19 mouse cellular contexts compared by ENCODE assay signal in the genomic region with DNA sequence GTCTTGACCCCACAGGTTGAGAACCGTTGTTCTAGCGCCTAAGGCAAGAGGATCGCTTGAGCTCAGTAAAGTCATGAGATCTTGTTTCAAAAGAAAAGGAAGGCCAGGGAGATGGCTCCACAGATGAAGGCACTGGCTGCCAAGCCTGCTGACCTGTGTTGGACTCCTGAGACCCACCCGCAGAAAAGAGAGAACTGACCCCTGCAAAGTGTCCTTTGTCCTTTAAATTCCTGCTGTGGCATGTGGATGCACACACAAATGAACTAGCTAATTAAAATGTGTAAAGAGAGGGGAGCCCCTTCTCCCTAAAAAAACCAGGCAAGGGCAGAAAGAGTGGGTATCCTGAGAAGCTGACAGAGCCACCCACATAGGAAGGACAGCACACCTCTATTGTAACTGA. TPM values are rescaled to one million over a fixed set of nuclear protein-coding genes. Genes with fewer than 3 reads are reported as not detected.
DNase-seq lines count a peak whose midpoint lies in the region; ATAC-seq and TF ChIP-seq lines count a peak whose summit lies in the region.
"Had no signal": no experiment of that assay in that cellular context is flagged by ENCODE, and none has a peak within 500 bp of the region (broad histone marks: within the 10 kb centered on the region; RNA-seq: fewer than 3 reads in every experiment).

No protein-coding gene starts in this region.

- 64% methylated on average over 4 of the region's 4 CpGs for WGBS in liver, embryonic 16.5 days (ENCODE audit: insufficient replicate concordance)
- WGBS in liver, embryonic 11.5 days = 80% methylated on average over 4 of the region's 4 CpGs
- WGBS in midbrain, embryonic 11.5 days = 39% methylated on average over 4 of the region's 4 CpGs
- WGBS in midbrain, postnatal 0 days = 39% methylated on average over 4 of the region's 4 CpGs
- WGBS in kidney, embryonic 16.5 days = 28% methylated on average over 4 of the region's 4 CpGs
- 24% methylated on average over 4 of the region's 4 CpGs for WGBS in forebrain, embryonic 13.5 days

- no peaks in the 10 kb centered on the region for H3K4me1 ChIP-seq in liver, embryonic 16.5 days (ENCODE audit: control insufficient read depth, low read depth, low read length)
- no peaks in the 10 kb centered on the region for H3K4me1 ChIP-seq in liver, embryonic 11.5 days (replicated peaks; ENCODE audit: control insufficient read depth, insufficient read depth, low read length)
- H3K4me1 ChIP-seq in midbrain, embryonic 11.5 days (ENCODE audit: control insufficient read depth, insufficient read depth, low read length) = peaks cover 3% of the 10 kb centered on the region; the same call in 1 of the 2 replicates
- H3K4me1 ChIP-seq in midbrain, postnatal 0 days (ENCODE audit: insufficient read depth, low read length) = no peaks in the 10 kb centered on the region
- H3K4me1 ChIP-seq in kidney, embryonic 16.5 days (ENCODE audit: insufficient read depth, low read length) = no peaks in the 10 kb centered on the region
- H3K4me1 ChIP-seq in forebrain, embryonic 13.5 days = no peaks in the 10 kb centered on the region
- H3K4me1 ChIP-seq: hindbrain, embryonic 15.5 days; limb, embryonic 15.5 days; neural tube, embryonic 12.5 days had no signal

- H3K27me3 ChIP-seq in liver, embryonic 16.5 days (ENCODE audit: control insufficient read depth, insufficient read depth, low read depth, low read length) = no peaks in the 10 kb centered on the region
- peaks cover 8% of the 10 kb centered on the region; the same call in 1 of the 2 replicates for H3K27me3 ChIP-seq in liver, embryonic 11.5 days (replicated peaks; ENCODE audit: control insufficient read depth, insufficient read depth, low read length)
- no peaks in the 10 kb centered on the region for H3K27me3 ChIP-seq in midbrain, embryonic 11.5 days (ENCODE audit: control insufficient read depth, insufficient read depth, low read length)
- no peaks in the 10 kb centered on the region for H3K27me3 ChIP-seq in midbrain, postnatal 0 days (ENCODE audit: insufficient read depth, low read length)
- no peaks in the 10 kb centered on the region for H3K27me3 ChIP-seq in kidney, embryonic 16.5 days (ENCODE audit: insufficient read depth, low read length)
- peaks cover 7% of the 10 kb centered on the region; the same call in 1 of the 2 replicates for H3K27me3 ChIP-seq in forebrain, embryonic 13.5 days
- H3K27me3 ChIP-seq: hindbrain, embryonic 15.5 days; limb, embryonic 15.5 days; neural tube, embryonic 12.5 days had no signal

- H3K9me3 ChIP-seq in liver, embryonic 16.5 days (replicated peaks; ENCODE audit: control insufficient read depth, low read length) = no peaks in the 10 kb centered on the region
- no peaks in the 10 kb centered on the region for H3K9me3 ChIP-seq in liver, embryonic 11.5 days (ENCODE audit: control insufficient read depth, low read length)
- no peaks in the 10 kb centered on the region for H3K9me3 ChIP-seq in midbrain, embryonic 11.5 days (ENCODE audit: control insufficient read depth, low read length)
- H3K9me3 ChIP-seq in midbrain, postnatal 0 days (ENCODE audit: low read length) = no peaks in the 10 kb centered on the region
- H3K9me3 ChIP-seq in kidney, embryonic 16.5 days (ENCODE audit: low read length) = no peaks in the 10 kb centered on the region
- H3K9me3 ChIP-seq in forebrain, embryonic 13.5 days (replicated peaks) = no peaks in the 10 kb centered on the region
- H3K9me3 ChIP-seq: hindbrain, embryonic 15.5 days; limb, embryonic 15.5 days; midbrain, embryonic 10.5 days; neural tube, embryonic 12.5 days had no signal

- TF ChIP-seq CTCF in midbrain, postnatal 0 days (IDR thresholded peaks at IDR 0.05) = no peak

- no peaks in the 10 kb centered on the region for H3K36me3 ChIP-seq in liver, embryonic 16.5 days (ENCODE audit: control insufficient read depth, insufficient read depth)
- H3K36me3 ChIP-seq in liver, embryonic 11.5 days (ENCODE audit: control insufficient read depth, insufficient read depth, low read length) = no peaks in the 10 kb centered on the region
- H3K36me3 ChIP-seq in midbrain, embryonic 11.5 days (ENCODE audit: control insufficient read depth, insufficient read depth, low read length) = no peaks in the 10 kb centered on the region
- no peaks in the 10 kb centered on the region for H3K36me3 ChIP-seq in midbrain, postnatal 0 days (ENCODE audit: insufficient read depth, low read length)
- no peaks in the 10 kb centered on the region for H3K36me3 ChIP-seq in kidney, embryonic 16.5 days (ENCODE audit: insufficient read depth, low read length)
- H3K36me3 ChIP-seq in forebrain, embryonic 13.5 days (ENCODE audit: poor library complexity, severe bottlenecking) = no peaks in the 10 kb centered on the region
- H3K36me3 ChIP-seq: hindbrain, embryonic 15.5 days; limb, embryonic 15.5 days; midbrain, embryonic 10.5 days; neural tube, embryonic 12.5 days had no signal

- no peak overlapping the region for H3K9ac ChIP-seq in liver, embryonic 16.5 days (ENCODE audit: low read depth, low read length)
- no peak overlapping the region for H3K9ac ChIP-seq in liver, embryonic 11.5 days (ENCODE audit: low read depth, low read length)
- no peak overlapping the region for H3K9ac ChIP-seq in midbrain, embryonic 11.5 days (ENCODE audit: low read length)
- H3K9ac ChIP-seq in midbrain, postnatal 0 days (replicated peaks; ENCODE audit: low read length, poor library complexity, severe bottlenecking) = no peak overlapping the region
- H3K9ac ChIP-seq in kidney, embryonic 16.5 days (replicated peaks; ENCODE audit: low read length) = no peak overlapping the region
- H3K9ac ChIP-seq in forebrain, embryonic 13.5 days = no peak overlapping the region
- H3K9ac ChIP-seq: hindbrain, embryonic 15.5 days; limb, embryonic 15.5 days; lung, embryonic 14.5 days; neural tube, embryonic 12.5 days had no signal

- 0 out of 2 replicates have a peak, but pooled peaks have one; percentile 9 for ATAC-seq in liver, embryonic 16.5 days (ENCODE audit: low read depth)
- no peak for ATAC-seq in liver, embryonic 11.5 days (replicated peaks; ENCODE audit: low FRiP score)
- ATAC-seq in midbrain, embryonic 11.5 days (ENCODE audit: low FRiP score) = no peak
- ATAC-seq in midbrain, postnatal 0 days (ENCODE audit: low FRiP score) = no peak
- peak; percentile 77; the same call in 1 of the 2 replicates for ATAC-seq in kidney, embryonic 16.5 days (ENCODE audit: low FRiP score, low TSS enrichment)
- no peak for ATAC-seq in forebrain, embryonic 13.5 days
- ATAC-seq: forebrain, embryonic 14.5 days; intestine, embryonic 16.5 days had no signal

- H3K27ac ChIP-seq in liver, embryonic 16.5 days (ENCODE audit: low read length) = no peak overlapping the region
- H3K27ac ChIP-seq in liver, embryonic 11.5 days (ENCODE audit: low read depth, low read length) = no peak overlapping the region
- no peak overlapping the region for H3K27ac ChIP-seq in midbrain, embryonic 11.5 days (ENCODE audit: low read depth, low read length)
- H3K27ac ChIP-seq in midbrain, postnatal 0 days (ENCODE audit: low read depth, low read length) = no peak overlapping the region
- H3K27ac ChIP-seq in kidney, embryonic 16.5 days (ENCODE audit: low read length) = peak overlapping the region; percentile 16; the same call in 1 of the 2 replicates
- H3K27ac ChIP-seq in forebrain, embryonic 13.5 days = no peak overlapping the region
- H3K27ac ChIP-seq: heart, adult 2 months; hindbrain, embryonic 15.5 days; limb, embryonic 15.5 days; midbrain, embryonic 10.5 days; neural tube, embryonic 12.5 days had no signal

- no peak overlapping the region for H3K4me2 ChIP-seq in liver, embryonic 16.5 days (ENCODE audit: low read depth, low read length)
- no peak overlapping the region for H3K4me2 ChIP-seq in liver, embryonic 11.5 days
- no peak overlapping the region for H3K4me2 ChIP-seq in midbrain, embryonic 11.5 days
- H3K4me2 ChIP-seq in midbrain, postnatal 0 days (ENCODE audit: low read depth, low read length, poor library complexity, severe bottlenecking) = no peak overlapping the region
- H3K4me2 ChIP-seq in kidney, embryonic 16.5 days (replicated peaks; ENCODE audit: low read depth, low read length) = no peak overlapping the region
- no peak overlapping the region for H3K4me2 ChIP-seq in forebrain, embryonic 13.5 days
- H3K4me2 ChIP-seq: hindbrain, embryonic 15.5 days; limb, embryonic 15.5 days; lung, embryonic 14.5 days; neural tube, embryonic 12.5 days had no signal

- no peak for DNase-seq in liver, embryonic 11.5 days (ENCODE audit: low spot score)
- DNase-seq in midbrain, embryonic 11.5 days (ENCODE audit: low spot score, missing footprints) = peak; percentile 51
- no peak for DNase-seq in midbrain, postnatal 0 days (ENCODE audit: low spot score)
- no peak for DNase-seq in adrenal gland, adult 8-10 months
- DNase-seq: cerebellum, adult 8-10 months; gastrocnemius, postnatal 25 days; heart, postnatal 36 days; lung, embryonic 14.5 days had no signal

- H3K4me3 ChIP-seq in liver, embryonic 16.5 days (ENCODE audit: low read depth, low read length) = no peak overlapping the region
- H3K4me3 ChIP-seq in liver, embryonic 11.5 days (ENCODE audit: low read depth, low read length) = no peak overlapping the region
- H3K4me3 ChIP-seq in midbrain, embryonic 11.5 days (ENCODE audit: low read depth, low read length) = no peak overlapping the region
- H3K4me3 ChIP-seq in midbrain, postnatal 0 days (ENCODE audit: low read depth, low read length) = no peak overlapping the region
- H3K4me3 ChIP-seq in kidney, embryonic 16.5 days (ENCODE audit: low read length) = no peak overlapping the region
- H3K4me3 ChIP-seq in forebrain, embryonic 13.5 days = no peak overlapping the region
- H3K4me3 ChIP-seq: heart, adult 2 months; hindbrain, embryonic 15.5 days; limb, embryonic 15.5 days; midbrain, embryonic 10.5 days; neural tube, embryonic 12.5 days had no signal

RNA-seq across cellular contexts. Expression of gene Napsa, which starts 0.4 kb away (rescaled TPM):
- 11.5 and 12.2 TPM in 2 replicates for polyA plus RNA-seq in liver, embryonic 16.5 days (2015; fragmentation: Nextera tagmentation; extraction: Ambion mirVana)
- polyA plus RNA-seq in liver, embryonic 11.5 days (2014; fragmentation: Nextera tagmentation; extraction: Ambion mirVana) = 1.4 and 2.1 TPM in 2 replicates
- polyA plus RNA-seq in midbrain, embryonic 11.5 days (2014; fragmentation: Nextera tagmentation; extraction: Ambion mirVana) = 0.21 and 0.33 TPM in 2 replicates
- total RNA-seq in midbrain, postnatal 0 days (2014; rRNA removed) = not detected in 2 replicates
- polyA plus RNA-seq in midbrain, postnatal 0 days (2015; fragmentation: Nextera tagmentation; extraction: Ambion mirVana) = 0.79 and 0.82 TPM in 2 replicates
- polyA plus RNA-seq in kidney, embryonic 16.5 days (2015; fragmentation: Nextera tagmentation; extraction: Ambion mirVana) = 70.0 and 83.8 TPM in 2 replicates
- total RNA-seq in adrenal gland, adult 8-10 months (2022) = 1 to 10 TPM in 3 of 4 experiments, under 1 TPM in 1; 1.00 to 2.0 (median 1.5) TPM
- 0.53 and 0.57 TPM in 2 replicates for polyA plus RNA-seq in forebrain, embryonic 13.5 days (2015; fragmentation: Nextera tagmentation; extraction: Ambion mirVana)

RNA-seq across cellular contexts. Expression of gene Nr1h2, which starts 18.1 kb away (rescaled TPM):
- 41.0 and 45.9 TPM in 2 replicates for polyA plus RNA-seq in liver, embryonic 16.5 days (2015; fragmentation: Nextera tagmentation; extraction: Ambion mirVana)
- 65.6 and 69.2 TPM in 2 replicates for polyA plus RNA-seq in liver, embryonic 11.5 days (2014; fragmentation: Nextera tagmentation; extraction: Ambion mirVana)
- 63.8 and 69.6 TPM in 2 replicates for polyA plus RNA-seq in midbrain, embryonic 11.5 days (2014; fragmentation: Nextera tagmentation; extraction: Ambion mirVana)
- 46.8 and 47.7 TPM in 2 replicates for total RNA-seq in midbrain, postnatal 0 days (2014; rRNA removed)
- polyA plus RNA-seq in midbrain, postnatal 0 days (2015; fragmentation: Nextera tagmentation; extraction: Ambion mirVana) = 41.2 and 48.0 TPM in 2 replicates
- 93.1 and 94.3 TPM in 2 replicates for polyA plus RNA-seq in kidney, embryonic 16.5 days (2015; fragmentation: Nextera tagmentation; extraction: Ambion mirVana)
- 100 to 1,000 TPM in 3 of 4 experiments, 10 to 100 TPM in 1; 94.3 to 153 (median 129) TPM for total RNA-seq in adrenal gland, adult 8-10 months (2022)
- polyA plus RNA-seq in forebrain, embryonic 13.5 days (2015; fragmentation: Nextera tagmentation; extraction: Ambion mirVana) = 76.0 and 76.2 TPM in 2 replicates

RNA-seq across cellular contexts. Expression of gene Kcnc3, which starts 18.7 kb away (rescaled TPM):
- polyA plus RNA-seq in liver, embryonic 16.5 days (2015; fragmentation: Nextera tagmentation; extraction: Ambion mirVana) = 0.06 and 0.07 TPM in 2 replicates
- 0.22 and 0.23 TPM in 2 replicates for polyA plus RNA-seq in liver, embryonic 11.5 days (2014; fragmentation: Nextera tagmentation; extraction: Ambion mirVana)
- polyA plus RNA-seq in midbrain, embryonic 11.5 days (2014; fragmentation: Nextera tagmentation; extraction: Ambion mirVana) = 0.86 and 1.3 TPM in 2 replicates
- total RNA-seq in midbrain, postnatal 0 days (2014; rRNA removed) = 17.2 and 25.4 TPM in 2 replicates
- polyA plus RNA-seq in midbrain, postnatal 0 days (2015; fragmentation: Nextera tagmentation; extraction: Ambion mirVana) = 6.2 and 6.6 TPM in 2 replicates
- polyA plus RNA-seq in kidney, embryonic 16.5 days (2015; fragmentation: Nextera tagmentation; extraction: Ambion mirVana) = 0.11 and 0.14 TPM in 2 replicates
- total RNA-seq in adrenal gland, adult 8-10 months (2022) = 10 to 100 TPM in 1 of 4 experiments, 1 to 10 TPM in 3; 4.7 to 11.1 (median 7.8) TPM
- 2.1 and 2.4 TPM in 2 replicates for polyA plus RNA-seq in forebrain, embryonic 13.5 days (2015; fragmentation: Nextera tagmentation; extraction: Ambion mirVana)
- polyA plus RNA-seq: heart, embryonic 14.5 days had no signal

RNA-seq across cellular contexts. Expression of gene Pold1, which starts 23.2 kb away (rescaled TPM):
- 47.8 and 48.8 TPM in 2 replicates for polyA plus RNA-seq in liver, embryonic 16.5 days (2015; fragmentation: Nextera tagmentation; extraction: Ambion mirVana)
- 119 and 128 TPM in 2 replicates for polyA plus RNA-seq in liver, embryonic 11.5 days (2014; fragmentation: Nextera tagmentation; extraction: Ambion mirVana)
- polyA plus RNA-seq in midbrain, embryonic 11.5 days (2014; fragmentation: Nextera tagmentation; extraction: Ambion mirVana) = 51.8 and 58.5 TPM in 2 replicates
- total RNA-seq in midbrain, postnatal 0 days (2014; rRNA removed) = 12.9 and 17.5 TPM in 2 replicates
- polyA plus RNA-seq in midbrain, postnatal 0 days (2015; fragmentation: Nextera tagmentation; extraction: Ambion mirVana) = 8.8 and 9.6 TPM in 2 replicates
- 105 and 107 TPM in 2 replicates for polyA plus RNA-seq in kidney, embryonic 16.5 days (2015; fragmentation: Nextera tagmentation; extraction: Ambion mirVana)
- total RNA-seq in adrenal gland, adult 8-10 months (2022) = 10 to 100 TPM; 10.9 to 18.6 (median 15.9) TPM
- polyA plus RNA-seq in forebrain, embryonic 13.5 days (2015; fragmentation: Nextera tagmentation; extraction: Ambion mirVana) = 77.8 and 89.7 TPM in 2 replicates

RNA-seq across cellular contexts. Expression of gene Spib, which starts 39.9 kb away (rescaled TPM):
- 1.5 and 2.0 TPM in 2 replicates for polyA plus RNA-seq in liver, embryonic 16.5 days (2015; fragmentation: Nextera tagmentation; extraction: Ambion mirVana)
- 0.05 TPM in 1 of 2 replicates, not detected in the other for polyA plus RNA-seq in liver, embryonic 11.5 days (2014; fragmentation: Nextera tagmentation; extraction: Ambion mirVana)
- 0.07 TPM in 1 of 2 replicates, not detected in the other for polyA plus RNA-seq in midbrain, embryonic 11.5 days (2014; fragmentation: Nextera tagmentation; extraction: Ambion mirVana)
- total RNA-seq in midbrain, postnatal 0 days (2014; rRNA removed) = 0.19 TPM in 1 of 2 replicates, not detected in the other
- polyA plus RNA-seq in midbrain, postnatal 0 days (2015; fragmentation: Nextera tagmentation; extraction: Ambion mirVana) = 0.14 TPM in 1 of 2 replicates, not detected in the other
- polyA plus RNA-seq in kidney, embryonic 16.5 days (2015; fragmentation: Nextera tagmentation; extraction: Ambion mirVana) = 0.10 and 0.11 TPM in 2 replicates
- under 1 TPM; 0.32 to 0.77 (median 0.43) TPM for total RNA-seq in adrenal gland, adult 8-10 months (2022)
- polyA plus RNA-seq in forebrain, embryonic 13.5 days (2015; fragmentation: Nextera tagmentation; extraction: Ambion mirVana) = not detected in 2 replicates
- polyA plus RNA-seq: forebrain, embryonic 14.5 days; heart, embryonic 14.5 days; hindbrain, embryonic 15.5 days; midbrain, embryonic 10.5 days; neural tube, embryonic 12.5 days had no signal

Comparison
In these comparisons a context has a peak if more than half of its experiments do, and no peak if none do; other contexts are left out.
1. ATAC-seq: peak in liver, embryonic 16.5 days (single experiment) and kidney, embryonic 16.5 days (single experiment); none in liver, embryonic 11.5 days (single experiment), midbrain, embryonic 11.5 days (single experiment), midbrain, postnatal 0 days (single experiment) and forebrain, embryonic 13.5 days (single experiment).